Mouse (Mus musculus): ENCODE results near the gene Cldn10. TPM values are rescaled to one million over a fixed set of nuclear protein-coding genes. Genes with fewer than 3 reads are reported as not detected.

The Cldn10 gene
- 4.4 TPM for total RNA-seq (2023)

DNA sequence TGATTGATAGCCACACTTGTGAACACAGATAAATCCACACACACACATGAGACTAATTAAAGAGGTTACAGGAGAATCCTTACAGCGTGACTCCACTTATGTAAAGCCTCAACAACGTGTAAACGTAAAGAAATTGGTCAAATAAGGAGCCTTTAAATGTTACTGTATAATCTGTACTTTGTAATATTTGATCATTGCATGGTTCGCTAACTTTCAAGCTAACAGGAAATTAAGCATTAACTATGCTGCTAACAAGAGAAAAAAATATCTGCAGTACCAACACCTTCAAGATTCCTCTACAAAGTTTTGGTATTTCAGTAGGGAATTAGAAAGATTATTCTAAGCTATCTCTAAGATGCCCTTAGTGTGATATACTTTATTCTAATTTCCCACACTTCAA, at the start of gene Cldn10:
TSS of gene Cldn10 (plus strand) at position 288 of the 400 bp plus-strand sequence.

Other genes with a start within 250 kb of the Cldn10 start
- 25.0 TPM for gene Abcc4, start 81.7 kb upstream of the Cldn10 start, total RNA-seq (2023)
- 84.0 TPM for gene Dzip1, start 137.6 kb downstream of the Cldn10 start, total RNA-seq (2023)
- 52.5 TPM for gene Dnajc3, start 150.1 kb downstream of the Cldn10 start, total RNA-seq (2023)

Data from CD8-positive naive resting alpha-beta T cell, adult 57 days (primary cell).